Mouse (Mus musculus) thymus, postnatal 14 days (tissue): Measurements from ENCODE around the gene Golga7b.
A peak's percentile ranks its signal among the peaks of the same experiment; 100 is the strongest.

Source experiments
- DNase-seq: peaks from one replicate; pipeline ENCODE4 v3.0.0; 2021

Golga7b gene

GRCm38 (mm10) chr19:42306202-42306601 lies 58.8 kb downstream of the Golga7b start:
- DNase-seq, result peak; percentile 70

- peak; percentile 11 for DNase-seq
Measured at GRCm38 (mm10) chr19:42307019-42307418, 59.6 kb downstream of the Golga7b start.

- DNase-seq, result no peak
Measured at GRCm38 (mm10) chr19:42308931-42309330, 61.6 kb downstream of the Golga7b start.

- no peak for DNase-seq
Measured at GRCm38 (mm10) chr19:42311332-42311731, 64.0 kb downstream of the Golga7b start.

- no peak for DNase-seq
Measured at GRCm38 (mm10) chr19:42312191-42312590, 64.8 kb downstream of the Golga7b start.

GRCm38 (mm10) chr19:42315070-42315679 lies 67.8 kb downstream of the Golga7b start:
- no peak for DNase-seq

- DNase-seq, result peak; percentile 60
Measured at GRCm38 (mm10) chr19:42315914-42316313, 68.5 kb downstream of the Golga7b start.

- no peak for DNase-seq
Measured at GRCm38 (mm10) chr19:42316525-42316924, 69.2 kb downstream of the Golga7b start.

- DNase-seq, result no peak
Measured at GRCm38 (mm10) chr19:42316998-42317397, 69.6 kb downstream of the Golga7b start.

GRCm38 (mm10) chr19:42317648-42318425 lies 70.5 kb downstream of the Golga7b start:
- no peak for DNase-seq
